Mouse (Mus musculus): ENCODE data around the gene Car11. TPM values are rescaled to one million over a fixed set of nuclear protein-coding genes. Genes with fewer than 3 reads are reported as not detected.
"Not testable (repeated sequence)": the region's sequence is repeated elsewhere in the genome, so short reads cannot be mapped to it uniquely, and the experiment has no call there.

The Car11 gene
- polyA plus RNA-seq (2012; rRNA removed), result 25.0 and 29.8 TPM in 2 replicates

DNA sequence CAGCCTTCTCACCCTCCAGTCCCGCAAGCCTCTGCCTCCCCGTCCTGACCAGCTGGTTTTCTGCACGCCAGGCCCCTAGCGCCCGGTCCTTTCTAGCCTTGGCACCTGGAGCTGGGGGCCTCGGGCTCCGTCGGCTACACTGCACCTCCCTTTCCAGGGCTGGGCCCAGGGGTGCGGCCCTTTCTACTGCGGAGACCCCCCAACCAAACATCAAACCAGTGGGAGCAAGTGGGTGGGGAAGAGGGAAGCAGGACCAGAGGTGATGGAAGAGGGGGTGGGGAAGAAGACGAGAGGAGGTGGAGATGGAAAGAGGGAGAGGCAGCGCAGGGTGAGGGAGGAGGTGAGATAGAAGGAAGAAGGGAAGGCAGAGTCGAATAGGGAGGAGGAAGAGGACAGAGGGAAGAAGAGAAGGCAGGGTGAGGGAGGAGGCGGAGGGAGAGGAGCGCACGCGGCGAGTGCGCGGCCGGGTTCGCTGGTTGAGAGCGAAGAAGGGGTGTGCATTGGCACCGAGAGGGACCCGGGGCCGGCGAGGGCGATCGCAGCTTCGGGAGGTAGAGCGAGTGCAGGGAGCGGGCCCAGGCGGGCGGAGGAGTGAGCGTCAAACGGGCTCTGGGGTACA, at the start of gene Car11:
Car11 (plus strand) TSS at position 321 of the 619 bp plus-strand sequence.
- no peak for DNase-seq (ENCODE audit: low spot score)

DNA sequence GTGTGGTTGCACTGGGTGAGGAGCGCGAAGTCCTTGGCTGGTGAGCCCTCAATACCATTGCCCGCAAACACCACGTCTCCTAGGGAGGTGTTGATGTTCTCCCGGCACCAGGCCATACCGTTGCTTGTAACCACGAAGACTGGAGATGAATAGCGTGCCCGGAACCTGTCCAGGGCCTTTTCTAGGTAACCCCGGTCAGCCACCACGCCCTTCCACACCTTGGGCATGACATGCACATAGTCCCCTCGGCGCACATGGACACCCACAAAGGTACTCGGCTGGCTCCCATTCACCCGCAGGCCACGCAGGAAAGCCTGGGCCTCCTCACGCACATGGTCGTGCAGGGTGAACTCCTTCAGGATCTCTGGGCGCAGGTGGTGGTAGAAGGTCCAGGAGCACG, 49.2 kb upstream of the Car11 start:
- not testable (repeated sequence) for DNase-seq (ENCODE audit: low spot score)

DNA sequence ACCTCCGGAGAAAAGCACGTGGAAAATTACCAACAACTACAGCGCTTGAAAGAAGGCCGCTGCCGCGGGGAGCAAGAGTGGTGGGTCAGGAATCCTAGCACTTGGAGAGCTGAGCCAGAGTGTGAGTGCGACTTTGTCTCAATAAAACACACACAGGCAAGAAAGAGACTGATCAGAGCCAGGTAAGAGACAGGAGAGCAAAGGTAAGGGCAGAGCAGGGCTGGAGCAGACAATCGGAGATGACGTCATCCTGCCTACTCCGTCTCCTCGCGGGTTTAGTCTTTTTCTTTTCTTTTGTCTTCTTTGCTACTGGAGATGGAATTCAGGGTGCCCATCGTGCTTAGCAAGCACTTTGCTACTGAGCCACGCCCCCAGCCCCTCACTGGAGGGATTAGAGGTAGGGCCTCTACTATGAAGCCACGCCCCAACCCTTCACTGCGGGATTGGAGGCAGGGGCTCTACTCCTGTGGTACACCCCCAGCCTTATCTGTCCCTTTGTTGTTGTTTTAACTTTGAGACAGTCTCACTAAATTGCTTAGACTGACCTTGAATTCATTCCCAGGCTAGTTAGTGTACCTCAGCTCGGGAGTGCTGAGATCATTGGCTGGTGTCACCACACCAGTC, 45.1 kb upstream of the Car11 start:
- no peak for DNase-seq (ENCODE audit: low spot score)

DNA sequence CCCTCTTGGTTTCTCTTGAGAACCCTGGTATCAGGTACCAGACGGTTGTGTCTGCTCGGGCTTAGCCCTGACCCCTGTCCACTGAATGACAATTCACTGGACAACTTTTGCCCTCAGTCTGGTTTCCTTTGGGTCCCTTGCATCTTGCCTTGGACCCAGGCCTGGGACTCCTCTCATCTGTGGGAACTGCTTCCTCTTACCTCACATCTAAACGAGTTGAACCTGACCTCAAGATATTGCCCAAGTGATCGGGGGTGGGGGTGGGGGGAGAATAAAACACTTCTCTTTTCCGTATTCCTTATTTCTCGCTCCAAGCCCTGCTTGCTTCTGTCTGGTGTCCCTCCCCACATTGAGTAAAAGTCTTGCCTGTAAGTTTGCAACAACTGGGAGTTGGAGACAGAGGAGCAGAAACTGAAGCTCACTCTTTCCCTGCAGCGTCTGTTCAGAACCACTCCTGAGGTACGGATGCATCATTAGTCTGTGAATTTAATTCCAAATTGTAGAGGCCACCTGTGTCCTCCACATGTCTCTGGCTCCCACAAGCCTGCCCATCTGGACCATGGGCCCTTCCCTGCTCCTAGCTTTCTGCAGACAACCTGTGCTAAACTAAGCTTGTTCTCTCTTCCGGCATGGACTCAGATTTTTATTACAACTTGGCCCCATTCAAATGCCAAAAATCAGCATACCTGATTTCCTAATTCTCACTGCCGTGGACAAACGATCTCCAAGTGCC, 38.7 kb upstream of the Car11 start:
- no peak for DNase-seq (ENCODE audit: low spot score)

DNA sequence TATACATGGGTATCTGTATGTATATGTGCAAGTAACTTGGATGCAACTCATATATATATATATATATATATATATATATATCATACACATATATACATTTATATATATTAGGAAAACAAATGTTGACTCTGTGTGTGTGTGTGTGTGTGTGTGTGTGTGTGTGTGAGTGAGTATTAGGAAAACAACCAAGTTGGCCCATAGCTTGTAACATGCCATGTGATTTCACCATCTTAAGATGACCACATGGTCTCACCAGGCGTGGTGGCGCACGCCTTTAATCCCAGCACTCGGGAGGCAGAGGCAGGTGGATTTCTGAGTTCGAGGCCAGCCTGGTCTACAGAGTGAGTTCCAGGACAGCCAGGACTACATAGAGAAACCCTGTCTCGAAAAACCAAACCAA, 37.9 kb upstream of the Car11 start:
- DNase-seq (ENCODE audit: low spot score), result not testable (repeated sequence)

DNA sequence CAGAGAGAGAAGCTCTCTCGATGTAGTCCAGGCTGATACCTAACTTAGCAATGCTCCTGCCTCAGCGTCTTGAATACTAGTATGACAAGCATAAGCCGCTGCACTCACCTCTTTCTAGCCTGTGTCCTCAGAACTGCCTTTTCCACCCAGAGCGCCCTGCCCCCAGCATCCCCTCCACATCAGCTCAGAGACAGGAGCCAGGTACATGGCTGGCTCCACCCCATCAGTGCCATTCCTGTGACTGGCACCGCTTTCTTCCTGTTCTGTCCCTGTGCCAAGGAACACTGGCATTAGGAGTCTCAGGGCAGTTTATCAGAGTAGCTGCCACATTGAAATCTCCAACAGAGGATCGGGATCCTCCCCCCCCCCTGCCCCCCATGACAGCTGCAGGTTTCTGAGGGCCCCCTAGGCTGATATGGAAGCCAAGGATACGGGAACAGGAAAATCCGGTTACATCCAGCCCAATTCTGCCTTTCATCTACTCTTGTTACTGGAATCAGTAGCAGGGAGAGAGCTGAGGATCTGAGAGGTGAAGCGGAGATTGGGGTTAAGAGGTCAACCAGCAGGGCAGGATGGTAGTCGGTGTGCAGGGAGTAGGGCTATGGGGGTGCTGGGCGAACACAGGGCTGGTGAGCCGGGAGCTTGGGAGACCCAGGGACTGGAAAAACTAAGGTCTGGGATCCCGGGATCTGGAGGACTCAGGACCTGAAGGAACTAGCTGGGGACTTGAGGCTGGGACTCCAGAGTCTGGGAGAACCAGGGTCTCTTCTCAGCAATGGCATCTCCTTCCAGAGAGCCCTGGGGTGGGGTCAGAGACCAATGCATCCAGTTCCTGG, 34.1 kb upstream of the Car11 start:
- no peak for DNase-seq (ENCODE audit: low spot score)

DNA sequence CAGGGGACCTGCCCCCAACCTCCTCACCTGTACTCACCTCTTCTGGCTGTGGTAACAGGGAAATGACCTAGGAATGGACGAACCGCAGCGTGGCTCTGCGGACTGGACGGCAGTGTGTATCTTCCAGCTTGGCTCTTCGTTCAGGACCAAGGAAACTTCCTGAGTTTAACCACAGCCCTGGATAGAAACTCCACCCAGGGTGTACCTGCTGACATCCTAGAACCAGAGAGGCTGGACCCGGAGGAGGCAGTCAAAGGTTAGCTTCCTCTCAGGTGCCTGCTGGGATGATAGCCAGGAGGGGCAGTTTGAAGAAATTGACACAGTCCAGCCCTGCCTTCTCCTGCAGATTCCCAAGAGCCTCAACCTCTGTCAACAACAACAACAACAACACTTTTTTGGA, 33.5 kb upstream of the Car11 start, which contains the start of gene Fut2:
Fut2 (minus strand) TSS at position 234 of the 400 bp plus-strand sequence.
- DNase-seq (ENCODE audit: low spot score), result no peak

DNA sequence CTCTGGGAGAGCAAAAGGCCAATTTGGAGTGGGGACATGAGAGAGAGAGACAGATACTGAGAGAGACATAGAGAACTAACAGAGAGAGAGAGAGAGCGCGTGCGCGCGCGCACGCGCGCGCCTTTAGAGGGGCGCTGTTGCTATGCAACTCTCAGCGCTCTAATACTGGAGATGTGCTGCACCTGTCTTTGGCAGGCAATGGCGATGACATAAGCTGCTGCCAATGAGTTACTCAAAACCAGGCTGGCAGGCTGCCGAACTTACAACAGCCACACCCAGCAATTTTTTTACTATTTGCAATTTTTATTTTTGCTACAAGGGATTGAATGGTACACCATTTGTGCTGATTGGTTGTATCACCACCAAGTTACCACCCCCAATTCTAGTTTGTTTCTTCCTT, 31.9 kb upstream of the Car11 start:
- no peak for DNase-seq (ENCODE audit: low spot score)

DNA sequence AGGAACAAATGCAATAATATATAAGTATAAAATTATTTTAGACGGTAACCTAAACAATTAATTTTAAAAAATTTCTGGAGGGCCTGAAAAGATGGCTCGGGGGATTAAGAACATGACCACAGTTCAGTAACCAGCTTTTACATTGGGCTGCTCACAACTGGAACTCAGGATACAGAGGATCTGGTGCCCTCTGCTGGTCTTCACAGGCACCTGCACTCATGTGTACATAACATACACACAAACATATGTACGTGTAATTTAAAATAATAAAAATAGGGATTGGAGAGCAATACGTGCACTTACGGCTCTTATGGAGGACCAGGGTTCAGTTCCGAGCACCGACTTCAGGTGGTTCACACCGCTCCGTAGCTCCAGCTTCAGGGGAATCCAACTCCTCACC, 30.7 kb upstream of the Car11 start:
- no peak for DNase-seq (ENCODE audit: low spot score)

DNA sequence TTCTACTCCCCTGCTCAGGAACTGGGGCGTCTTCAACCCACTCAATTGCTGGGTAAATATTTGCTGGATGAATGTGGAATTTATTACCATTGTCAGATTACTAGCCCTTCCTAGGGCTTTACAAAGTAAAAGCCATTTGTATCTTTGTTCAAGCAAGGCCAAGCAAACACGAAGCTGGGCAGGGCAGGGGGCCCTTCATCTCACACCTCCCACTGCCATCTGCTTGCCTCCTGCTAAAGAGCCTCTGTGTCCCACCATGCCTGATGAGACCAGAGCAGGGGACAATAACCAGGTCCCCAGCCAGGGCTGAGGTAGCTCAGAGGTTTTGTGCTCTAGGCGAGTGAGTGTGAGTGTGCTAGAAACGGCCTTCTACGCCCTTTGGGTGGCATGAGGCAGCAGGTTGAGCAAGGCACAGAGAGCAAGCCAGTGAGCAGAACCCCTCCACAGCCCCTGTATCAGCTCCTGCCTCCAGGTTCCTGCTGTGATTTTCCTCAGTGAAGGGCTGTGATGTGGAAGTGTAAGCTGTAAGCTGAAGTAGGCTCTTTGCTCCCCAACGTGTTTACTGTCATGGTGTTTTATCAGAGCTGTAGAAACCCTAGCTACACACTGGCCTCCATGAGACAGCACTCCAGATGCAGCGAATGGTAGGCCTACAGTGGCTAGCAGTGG, 21.9 kb upstream of the Car11 start:
- DNase-seq (ENCODE audit: low spot score), result no peak

DNA sequence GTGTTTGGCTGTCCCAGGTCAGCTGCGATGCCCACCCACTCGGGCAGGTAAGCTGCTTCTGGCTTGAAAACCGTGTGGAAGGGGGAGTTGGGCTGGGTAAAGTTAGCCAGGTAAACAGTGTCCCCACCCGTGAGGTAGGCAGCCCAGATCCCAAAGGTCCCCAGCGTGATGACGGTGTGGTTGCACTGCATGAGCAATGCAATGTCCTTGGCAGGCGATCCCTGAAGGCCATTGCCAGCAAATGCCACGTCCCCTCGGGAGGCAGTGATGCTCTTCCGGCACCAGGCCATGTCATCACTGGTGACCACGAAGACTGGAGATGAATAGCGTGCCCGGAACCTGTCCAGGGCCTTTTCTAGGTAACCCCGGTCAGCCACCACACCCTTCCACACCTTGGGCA, 21.1 kb upstream of the Car11 start:
- DNase-seq (ENCODE audit: low spot score), result no peak

DNA sequence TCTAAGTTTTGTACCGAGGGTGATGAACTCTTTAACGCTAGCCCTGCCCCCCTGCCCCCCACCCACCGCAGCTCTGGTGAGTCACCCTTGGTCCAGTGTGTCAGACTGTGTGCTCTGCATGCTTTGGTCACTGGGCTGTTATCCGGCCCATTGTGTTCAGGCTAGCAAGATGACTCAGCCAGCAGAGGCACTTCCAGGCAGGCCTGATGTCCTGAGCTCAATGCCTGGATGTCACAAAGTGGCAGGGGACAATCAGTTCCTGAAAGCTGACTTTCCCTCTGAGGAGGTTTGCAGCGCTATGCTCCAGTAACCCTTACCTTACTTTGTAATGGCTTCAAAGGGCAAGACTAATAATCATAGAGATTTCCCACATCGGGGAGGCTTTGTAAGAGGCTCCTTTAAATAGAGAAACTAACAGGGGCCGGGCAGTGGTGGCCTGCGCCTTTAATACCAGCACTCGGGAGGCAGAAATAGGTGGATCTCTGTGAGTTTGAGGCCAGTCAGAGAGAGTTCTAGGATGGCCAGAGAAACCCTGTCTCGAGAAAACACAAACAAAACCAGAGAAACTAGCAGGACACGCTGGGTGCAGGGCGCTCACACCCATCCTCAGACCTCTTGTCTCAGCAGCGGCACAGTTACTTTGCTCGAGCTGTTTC, 19.5 kb upstream of the Car11 start:
- DNase-seq (ENCODE audit: low spot score), result no peak

DNA sequence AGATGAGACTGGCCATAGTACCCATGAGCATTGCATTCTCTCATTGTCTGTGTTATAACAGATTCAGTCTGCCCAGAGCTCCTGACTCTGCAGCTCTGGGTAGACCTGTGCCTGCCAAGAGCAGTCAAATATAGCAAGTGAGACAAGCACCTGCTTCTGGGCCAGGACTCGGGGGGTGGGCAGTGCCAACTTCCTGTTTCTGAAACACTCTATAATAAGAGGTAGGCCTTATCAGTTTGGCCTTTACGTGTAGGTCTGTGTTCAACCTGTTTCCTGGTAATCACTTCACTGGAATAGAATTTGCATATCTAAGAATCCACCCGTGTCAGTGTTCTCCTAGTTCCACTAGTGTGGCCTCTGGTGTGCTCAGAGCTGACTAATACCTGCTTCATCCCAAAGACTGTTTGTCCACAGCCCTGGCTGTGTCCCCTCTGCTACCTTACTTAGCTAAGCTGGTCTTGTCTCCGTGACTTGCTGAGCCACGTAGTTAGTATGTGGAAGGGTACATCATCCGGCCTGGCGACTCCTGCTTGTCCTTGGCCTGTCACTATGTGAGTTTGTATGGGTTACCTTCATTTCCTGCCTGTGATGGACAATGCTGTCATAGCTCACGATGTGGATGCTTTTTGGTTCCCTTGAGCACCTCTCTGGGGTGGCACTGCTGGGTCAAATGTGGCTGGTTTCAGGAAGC, 18.5 kb upstream of the Car11 start:
- DNase-seq (ENCODE audit: low spot score), result no peak

DNA sequence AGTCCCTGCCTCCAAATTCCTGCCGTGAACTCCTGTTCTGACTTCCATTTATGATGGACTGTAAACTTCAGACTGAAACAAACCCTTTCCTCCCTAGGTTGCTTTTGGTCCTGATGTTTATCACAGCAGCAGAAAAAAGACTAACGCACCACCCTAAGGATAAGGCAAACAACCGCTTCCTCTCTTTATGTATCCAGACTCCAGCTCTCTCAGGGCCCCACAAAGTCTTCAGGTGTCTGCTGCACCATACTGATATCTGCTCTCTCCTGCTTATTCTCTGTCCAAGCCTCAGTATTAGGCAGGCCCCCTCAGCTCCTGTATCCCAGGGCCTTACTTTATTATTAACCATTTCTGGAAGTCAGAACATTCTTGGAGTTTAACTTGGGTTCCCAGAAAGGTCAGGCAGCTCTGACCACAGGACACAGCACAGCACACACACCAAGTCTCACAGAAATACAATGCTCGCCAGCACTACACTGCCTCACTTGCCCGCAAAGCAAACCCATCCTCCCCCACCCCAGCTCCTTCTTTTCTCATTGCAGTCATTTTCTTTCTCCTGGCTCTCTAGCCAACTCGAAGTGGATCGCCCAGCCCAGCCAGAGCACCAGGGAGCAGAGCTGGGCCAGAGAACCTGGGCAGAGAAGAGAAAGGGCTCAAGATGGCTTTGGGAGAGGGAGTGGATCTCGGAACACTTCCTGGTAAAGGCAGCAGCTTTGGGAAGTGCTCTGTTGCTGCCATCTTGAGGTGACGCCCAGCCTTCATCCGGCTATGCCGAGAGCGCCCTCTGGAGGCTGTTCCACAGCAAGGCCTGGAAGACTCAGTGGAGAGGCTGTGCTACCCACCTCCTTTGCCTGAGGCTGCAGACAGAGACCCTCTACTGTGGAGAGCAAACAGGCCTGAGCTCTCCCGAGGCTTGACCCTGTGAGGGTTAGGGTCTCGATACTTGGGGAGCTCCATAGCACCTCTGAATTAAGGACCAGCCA, 17.2 kb upstream of the Car11 start:
- peak; percentile 73 for DNase-seq (ENCODE audit: low spot score)

DNA sequence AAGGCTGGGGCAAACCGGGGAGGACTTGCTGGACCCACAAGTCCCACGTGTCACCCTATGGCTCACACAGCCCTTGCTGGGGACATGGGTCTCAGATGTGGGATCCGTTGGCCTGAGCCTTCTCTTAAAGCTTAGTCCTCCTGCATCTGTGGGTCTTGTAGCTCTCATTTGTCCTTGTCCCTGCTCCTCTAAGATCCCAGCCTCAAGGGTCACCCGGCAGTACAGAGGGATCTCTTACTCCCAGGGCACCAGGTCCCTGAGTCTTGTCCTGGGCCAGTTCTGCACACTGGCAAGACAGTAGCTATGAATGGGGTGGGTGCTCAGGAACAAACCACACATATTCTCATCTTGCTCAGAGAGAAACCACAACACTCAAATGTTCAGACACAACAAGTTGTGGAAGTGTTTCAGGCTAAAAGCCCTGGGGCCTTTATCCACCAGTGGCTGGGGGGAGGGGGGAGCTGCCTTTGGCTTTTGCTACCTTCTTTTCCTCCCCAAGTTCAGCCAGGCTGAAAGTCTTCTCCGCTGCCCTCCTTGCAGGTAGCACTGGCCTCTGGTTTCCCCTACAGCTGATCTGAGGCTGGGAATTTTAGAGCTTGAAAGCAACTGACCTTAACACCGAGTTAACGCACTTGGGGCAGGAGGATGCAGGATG, 16.1 kb upstream of the Car11 start, which contains the start of gene Ntn5:
Ntn5 (plus strand) TSS at position 627 of the 655 bp plus-strand sequence.
- no peak for DNase-seq (ENCODE audit: low spot score)

DNA sequence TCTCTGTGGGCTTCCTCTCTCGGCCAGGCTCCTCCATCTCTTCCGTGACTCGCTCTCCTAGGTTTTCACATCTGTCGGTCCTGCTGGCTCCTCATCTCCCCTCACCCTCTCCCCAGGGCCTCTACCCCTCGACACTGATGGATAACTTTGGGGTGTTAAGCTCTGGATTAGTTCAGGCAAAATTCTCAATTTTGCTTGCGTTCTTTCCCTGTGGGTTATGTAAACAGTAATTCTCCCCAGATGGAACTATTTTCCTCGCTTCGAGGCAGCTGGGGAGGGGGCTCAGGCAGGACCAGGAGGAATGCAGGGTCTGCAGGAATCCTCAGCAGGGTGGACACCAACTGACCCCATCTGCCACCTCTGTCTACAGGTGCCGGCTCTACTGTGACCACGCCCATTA, 13.8 kb upstream of the Car11 start:
- no peak for DNase-seq (ENCODE audit: low spot score)

DNA sequence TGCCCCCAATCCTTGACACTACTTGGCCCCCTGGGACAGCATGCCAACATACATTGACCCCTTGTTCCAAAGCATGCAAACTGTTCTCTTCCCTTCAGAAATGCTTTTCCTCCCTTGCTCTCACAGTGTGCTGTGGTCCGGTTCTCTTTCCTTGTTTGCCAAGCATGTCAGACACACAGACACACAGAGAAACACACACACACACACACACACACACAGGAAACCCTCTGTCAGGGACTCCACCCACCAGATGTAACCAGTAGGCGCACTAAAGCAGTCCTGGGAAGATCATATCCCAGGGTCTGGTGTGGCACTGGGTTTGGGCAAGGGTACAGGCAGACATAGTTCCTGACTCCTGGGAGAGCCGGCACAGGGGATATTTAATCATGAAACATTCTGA, 12.8 kb upstream of the Car11 start:
- DNase-seq (ENCODE audit: low spot score), result no peak

DNA sequence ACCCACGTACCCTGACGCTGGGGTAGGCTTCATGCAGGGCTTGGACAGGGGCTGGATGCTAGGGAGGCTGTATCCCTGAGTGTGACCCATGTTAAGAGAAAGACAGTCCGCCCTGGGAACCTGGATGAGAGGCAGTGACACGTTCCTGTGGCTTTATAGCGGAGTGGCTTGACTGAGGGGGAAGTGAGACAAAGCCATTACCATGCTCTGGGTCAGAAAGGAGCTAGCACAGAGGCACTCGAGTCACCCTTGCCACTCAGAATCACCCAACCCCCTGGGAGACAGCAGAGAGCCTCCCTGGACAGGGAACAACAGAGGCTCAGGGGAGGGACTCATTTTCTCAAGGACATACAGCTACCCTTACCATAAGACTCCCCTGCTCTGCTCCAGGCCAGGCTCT, 10.5 kb upstream of the Car11 start:
- no peak for DNase-seq (ENCODE audit: low spot score)

DNA sequence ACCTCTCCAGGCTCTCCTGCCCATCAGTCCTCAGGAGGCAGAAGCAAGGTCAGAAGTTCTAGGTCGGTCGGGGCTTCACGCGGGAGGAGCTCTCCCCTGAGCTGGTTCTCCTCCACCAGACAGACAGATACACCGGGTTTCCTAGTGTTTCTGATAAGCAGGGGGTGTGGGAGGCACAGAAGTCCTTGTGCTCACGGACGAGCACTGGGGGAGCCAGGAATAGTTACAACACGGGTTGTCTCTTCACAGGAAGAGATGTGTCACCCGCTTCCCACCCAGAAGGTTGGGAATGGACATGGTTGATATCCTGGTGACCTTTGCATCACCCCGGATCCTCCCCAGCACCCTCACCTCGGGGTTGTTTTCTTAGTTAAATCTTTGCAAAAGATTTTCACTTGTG, 9.8 kb upstream of the Car11 start:
- DNase-seq (ENCODE audit: low spot score), result no peak
